Mouse (Mus musculus) layer of hippocampus, adult 8-10 months (tissue): ENCODE results near the gene Phldb2. TPM values are rescaled to one million over a fixed set of nuclear protein-coding genes. Genes with fewer than 3 reads are reported as not detected.

ENCODE experiments used
- DNase-seq, 2 experiments: peaks; one replicate each; pipeline ENCODE4 v3.0.0; 2022; ENCODE audit warnings: low spot score in 2 of 2
- total RNA-seq, 4 experiments: library from RNA; stranded (reverse); gene quantifications; 2 replicates each; pipeline ENCODE4 v1.2.4; 2022

Gene Phldb2
- total RNA-seq, 4 experiments from 2014 or later, result 5.0 to 6.8 (median 5.6) TPM

DNA sequence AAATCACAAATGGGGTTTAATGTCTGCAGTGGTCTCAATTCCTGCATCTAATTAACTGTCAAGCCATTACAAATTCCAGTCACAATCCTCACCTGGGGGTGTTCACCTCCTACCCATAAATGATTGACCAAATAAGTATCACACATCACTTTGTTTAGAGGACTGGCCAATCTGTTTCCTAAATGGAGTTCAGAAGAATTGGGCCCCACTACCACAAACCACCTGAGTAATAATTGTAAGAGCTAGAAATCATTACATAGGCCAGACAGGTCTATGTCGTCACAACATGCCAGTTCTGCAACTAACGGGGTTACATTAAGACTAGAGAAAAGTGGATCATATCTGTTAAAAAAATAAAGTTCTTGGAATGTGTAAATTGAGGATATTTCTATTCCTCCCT, 1.4 kb downstream of the Phldb2 start:
- no peak for DNase-seq

GRCm38 (mm10) chr16:45946335-45946734, 7.1 kb downstream of the Phldb2 start:
- no peak for DNase-seq

- no peak for DNase-seq
These were observed 7.7 kb downstream of the Phldb2 start for GRCm38 (mm10) chr16:45945649-45946048.

DNA sequence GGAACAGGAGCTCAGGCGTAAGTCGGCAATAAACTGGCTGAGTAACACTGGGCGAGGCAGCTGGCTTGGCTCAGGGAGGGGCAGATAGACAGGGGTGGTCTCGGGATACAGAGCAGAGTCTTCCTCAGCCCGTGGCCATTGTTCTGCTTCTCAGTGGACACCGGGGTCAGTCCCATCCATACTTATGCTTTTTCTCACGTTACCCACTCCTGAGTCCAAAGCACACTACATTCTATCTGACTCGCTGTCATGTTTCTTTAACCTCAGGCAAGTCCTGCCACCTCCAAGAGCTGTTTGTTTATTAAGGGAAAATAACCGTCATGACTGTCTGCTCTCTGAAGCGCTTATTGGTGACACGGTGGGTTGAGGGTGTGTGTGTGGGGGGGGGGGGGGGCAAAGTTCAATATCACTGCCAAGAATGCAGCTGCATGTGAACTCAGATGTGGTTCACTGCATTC, 8.2 kb downstream of the Phldb2 start:
- no peak for DNase-seq

DNA sequence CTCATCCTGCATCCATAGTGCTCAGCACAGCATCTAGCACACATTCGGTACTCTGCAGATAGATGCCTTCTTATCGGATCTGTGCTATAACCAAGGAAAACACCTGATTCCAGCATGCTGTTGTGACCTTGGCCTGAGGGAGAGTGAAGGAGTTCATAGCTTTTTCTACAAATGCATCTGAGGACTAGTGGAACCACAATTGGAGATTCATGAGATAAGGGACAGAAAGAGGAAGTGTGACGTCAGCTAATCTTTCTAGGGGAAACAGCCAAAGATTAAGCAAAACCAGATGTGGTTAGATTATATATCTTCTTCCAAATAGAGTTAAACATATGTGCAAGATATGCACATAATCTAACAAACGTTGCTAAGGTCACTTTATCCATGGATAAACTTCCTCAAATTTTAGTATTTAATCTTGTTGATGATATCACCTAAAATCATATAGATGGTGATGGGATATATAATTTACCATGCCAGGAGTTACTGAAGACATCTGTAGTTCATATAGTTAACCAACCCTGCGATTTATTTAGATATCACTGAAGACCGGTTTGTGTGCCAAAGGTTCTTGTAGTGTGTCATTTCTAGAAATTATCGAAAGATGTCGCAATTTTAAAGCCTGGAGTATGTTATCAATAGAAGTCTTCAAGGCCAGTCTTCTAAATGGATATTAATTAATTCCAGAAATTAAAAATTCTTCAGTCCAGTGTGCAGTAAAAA, 11.1 kb downstream of the Phldb2 start:
- no peak for DNase-seq

DNA sequence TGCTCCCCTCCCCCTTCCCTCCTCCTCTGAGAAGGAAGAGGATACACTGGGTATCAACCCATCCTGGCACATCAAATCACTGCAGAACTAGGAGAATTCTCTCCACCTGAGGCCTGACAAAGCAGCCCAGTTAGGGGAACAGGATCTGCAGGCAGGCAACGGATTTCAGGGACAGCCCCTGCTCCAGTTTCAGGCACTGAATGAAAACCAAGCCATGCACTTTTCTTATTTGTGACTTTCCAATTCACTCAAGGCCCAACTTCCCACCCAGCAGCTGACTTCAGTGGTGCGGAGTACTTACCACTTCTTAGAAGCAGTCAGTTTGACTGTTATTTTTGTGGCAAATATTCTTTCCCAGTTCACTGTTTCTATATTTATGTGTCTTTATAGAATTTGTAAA, 12.7 kb downstream of the Phldb2 start:
- DNase-seq, result no peak

DNA sequence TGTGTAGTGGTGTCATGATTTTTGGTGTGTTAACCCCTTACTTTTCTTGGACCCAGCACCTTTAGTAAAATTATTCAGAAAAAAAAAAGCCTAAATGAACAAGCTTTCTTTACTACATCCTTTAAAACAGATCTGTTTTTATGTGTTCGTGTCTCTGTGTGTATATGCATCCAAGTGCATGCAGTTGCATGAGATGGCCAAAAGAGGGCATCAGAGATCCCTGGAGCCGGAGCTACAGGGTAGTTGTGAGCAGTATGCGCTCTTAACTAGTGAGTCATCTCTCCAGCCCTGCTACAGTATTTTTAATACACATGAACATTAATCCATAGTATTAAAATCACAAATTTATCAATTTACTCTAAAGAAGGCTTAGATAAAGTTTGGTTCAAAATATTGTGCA, 14.0 kb downstream of the Phldb2 start:
- DNase-seq, result no peak

GRCm38 (mm10) chr16:45937381-45937780, 16.0 kb downstream of the Phldb2 start:
- no peak for DNase-seq

DNA sequence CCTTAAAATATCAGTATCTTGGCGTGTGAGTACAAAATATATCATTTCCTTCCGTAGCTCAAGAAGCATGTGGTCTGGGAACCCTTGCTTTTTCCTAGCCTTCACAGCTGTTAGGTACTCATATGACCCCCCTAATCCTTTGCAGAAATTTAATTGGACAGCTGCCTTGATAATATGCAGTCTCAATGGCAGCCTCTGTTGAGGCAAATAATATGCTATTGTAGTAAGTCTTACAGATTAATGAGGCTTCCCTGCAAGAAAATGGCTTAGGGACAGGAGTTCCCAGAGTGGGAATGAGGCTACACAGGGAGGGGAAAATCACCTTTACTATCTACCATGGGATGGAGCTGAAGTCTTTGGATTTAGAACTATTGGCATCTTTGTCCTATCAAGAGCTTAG, 16.9 kb downstream of the Phldb2 start:
- no peak for DNase-seq

- no peak for DNase-seq
These were observed 17.4 kb downstream of the Phldb2 start for GRCm38 (mm10) chr16:45935956-45936483.

DNA sequence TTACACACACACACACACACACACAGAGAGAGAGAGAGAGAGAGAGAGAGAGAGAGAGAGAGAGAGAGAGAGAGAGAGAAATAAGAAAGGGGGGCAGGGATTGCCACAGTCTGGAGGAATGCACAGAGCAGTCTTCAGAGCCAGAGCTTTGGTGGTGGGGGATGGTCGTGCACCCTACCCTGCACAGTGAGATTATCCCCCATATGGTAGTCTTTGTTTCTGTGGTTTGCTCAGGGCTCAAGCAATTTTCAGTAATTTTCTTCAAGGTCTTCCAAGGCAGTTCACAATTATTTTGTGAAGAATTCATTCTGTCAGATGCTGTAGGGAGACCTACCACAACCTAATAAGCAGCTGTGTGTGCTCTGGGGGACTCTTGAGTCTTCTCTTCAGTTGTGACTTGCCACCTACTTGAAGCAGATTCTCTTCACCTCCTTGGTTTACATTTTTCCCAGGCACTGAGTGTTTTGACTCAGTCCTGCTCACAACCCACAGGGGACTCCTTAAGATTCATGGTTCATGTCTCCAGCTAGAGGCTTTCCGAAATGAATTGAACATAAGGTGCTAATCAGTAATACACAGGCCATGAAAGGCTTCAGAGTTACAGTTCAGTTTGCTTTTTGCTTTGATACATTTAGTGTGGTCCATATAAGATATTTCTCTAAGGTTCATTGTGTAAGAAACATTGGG, 18.5 kb downstream of the Phldb2 start:
- no peak for DNase-seq

- DNase-seq, result no peak
These were observed 23.1 kb downstream of the Phldb2 start for GRCm38 (mm10) chr16:45930308-45930707.

DNA sequence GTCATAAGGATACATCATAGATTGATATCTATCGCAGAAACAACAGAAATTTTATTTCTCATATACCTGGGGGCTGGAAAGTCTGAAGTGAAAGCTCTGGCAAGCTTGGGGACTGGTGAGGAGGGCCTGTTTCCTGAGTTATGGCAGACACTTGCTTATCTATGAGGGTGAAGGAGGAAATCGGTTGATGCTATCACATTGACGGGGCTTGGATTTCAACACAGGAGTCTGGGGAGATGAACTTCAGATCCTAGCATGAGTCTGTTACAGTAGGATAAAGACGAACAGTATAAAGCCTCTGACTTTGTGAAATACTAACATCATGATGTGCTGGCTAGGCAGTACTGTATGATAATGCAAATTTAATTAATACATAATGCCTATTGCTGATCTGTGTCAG, 25.3 kb downstream of the Phldb2 start:
- no peak for DNase-seq

DNA sequence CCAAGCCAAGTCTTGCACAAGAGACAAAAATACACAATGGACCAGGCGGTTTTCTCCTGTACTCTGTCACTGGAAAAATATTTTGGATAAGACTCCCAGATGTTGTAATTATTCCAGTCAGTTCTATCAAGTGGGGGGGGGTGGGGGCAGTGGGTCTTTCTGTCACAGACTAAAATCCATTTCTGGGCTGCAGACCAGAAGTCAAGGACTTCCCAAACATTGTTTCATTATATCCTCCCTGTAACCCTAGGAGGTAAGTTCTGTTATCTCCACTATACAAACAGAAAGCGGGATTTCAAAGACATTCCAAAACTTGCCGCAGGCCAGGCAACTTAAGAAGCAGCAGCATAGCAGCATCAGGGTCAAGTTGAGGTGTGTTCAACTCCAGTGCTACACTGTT, 25.8 kb downstream of the Phldb2 start:
- DNase-seq, result no peak

GRCm38 (mm10) chr16:45926875-45927274, 26.5 kb downstream of the Phldb2 start:
- no peak for DNase-seq

DNA sequence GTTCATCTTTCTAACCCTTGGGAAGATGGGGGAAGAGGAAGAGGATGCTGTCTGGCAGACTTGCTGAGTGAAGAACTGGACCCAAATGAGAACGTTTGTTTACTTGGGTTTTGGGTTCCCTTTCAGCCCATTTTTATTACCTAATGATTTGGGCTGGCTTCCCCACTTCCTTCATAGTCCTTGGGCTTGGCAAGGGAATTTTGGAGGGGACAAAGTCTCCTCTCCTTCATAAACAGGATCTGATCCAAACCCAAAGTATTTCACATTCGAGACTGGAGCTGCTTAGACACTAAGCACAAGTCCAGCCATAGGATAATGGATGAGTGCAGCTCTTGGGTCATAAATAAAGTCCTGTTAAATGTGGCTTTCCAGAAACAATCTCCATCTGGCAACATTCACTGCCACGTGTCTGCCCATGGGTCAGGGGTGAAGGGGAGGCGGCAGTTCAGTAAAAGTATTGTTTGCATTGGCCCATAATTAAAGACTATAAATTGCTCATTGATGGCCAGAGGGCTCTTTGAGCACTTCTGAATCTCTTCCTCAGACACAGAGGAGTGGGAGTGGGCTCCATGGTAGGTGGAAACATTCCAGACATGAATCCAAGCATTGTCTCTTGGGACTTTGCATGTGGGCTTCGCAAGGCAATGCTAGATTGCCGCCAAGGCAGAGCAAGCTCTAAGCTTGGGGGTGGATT, 29.5 kb downstream of the Phldb2 start:
- no peak for DNase-seq

- DNase-seq, result no peak
These were observed 30.7 kb downstream of the Phldb2 start for GRCm38 (mm10) chr16:45922546-45923229.

GRCm38 (mm10) chr16:45919572-45919971, 33.8 kb downstream of the Phldb2 start:
- DNase-seq, result peak in 1 of 2 experiments; percentile 19

- no peak for DNase-seq
These were observed 49.8 kb downstream of the Phldb2 start for GRCm38 (mm10) chr16:45903595-45903994.

- DNase-seq, result no peak
These were observed 54.9 kb downstream of the Phldb2 start for GRCm38 (mm10) chr16:45898459-45898858.

DNA sequence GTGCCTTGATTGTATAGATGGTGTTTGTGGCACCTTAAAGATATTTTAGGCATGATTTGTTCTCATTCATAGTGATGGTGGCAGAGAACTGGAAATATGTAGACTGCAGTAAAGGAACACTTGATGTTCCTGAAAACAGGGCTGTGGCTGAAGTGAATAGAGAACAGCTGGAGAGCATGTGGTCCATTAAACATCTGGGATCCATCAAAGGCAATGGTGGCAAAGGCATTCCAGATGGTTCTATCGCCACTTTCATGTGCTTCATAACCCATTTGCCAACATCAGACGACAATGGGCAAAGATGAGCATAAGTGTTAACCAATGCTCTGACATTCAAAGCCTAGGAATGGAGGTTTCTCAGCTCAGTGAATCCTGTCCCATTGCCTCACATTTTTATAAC, 56.8 kb downstream of the Phldb2 start:
- no peak for DNase-seq

- no peak for DNase-seq
These were observed 58.4 kb downstream of the Phldb2 start for GRCm38 (mm10) chr16:45894998-45895397.
